Mouse (Mus musculus): ENCODE data around the gene Kcnmb2. TPM values are rescaled to one million over a fixed set of nuclear protein-coding genes. Genes with fewer than 3 reads are reported as not detected.
A peak's percentile ranks its signal among the peaks of the same experiment; 100 is the strongest.

The Kcnmb2 gene
- polyA plus RNA-seq (2015; fragmentation: Nextera tagmentation; extraction: Ambion mirVana) = 1.5 and 2.2 TPM in 2 replicates

GRCm38 (mm10) chr3:31902504-31903330 is at the start of gene Kcnmb2:
Kcnmb2 (plus strand) TSS chr3:31902507.
- no peaks in the 10 kb centered on the region for H3K36me3 ChIP-seq
- H3K4me1 ChIP-seq = peaks cover 13% of the 10 kb centered on the region
- H3K27me3 ChIP-seq = peaks cover 27% of the 10 kb centered on the region
- H3K9ac ChIP-seq = peak within 1 kb of the TSS; percentile 53
- H3K4me3 ChIP-seq = peak within 1 kb of the TSS; percentile 36
- H3K27ac ChIP-seq = no peak within 1 kb of the TSS
- H3K4me2 ChIP-seq = peak within 1 kb of the TSS; percentile 65
- H3K9me3 ChIP-seq = no peaks in the 10 kb centered on the region
- ATAC-seq (ENCODE audit: insufficient number of reproducible peaks, insufficient read depth, low FRiP score, low TSS enrichment, low read depth) = no peak; the same call in 1 of the 2 replicates
- WGBS = 2% methylated on average over 22 of the region's 22 CpGs

DNA sequence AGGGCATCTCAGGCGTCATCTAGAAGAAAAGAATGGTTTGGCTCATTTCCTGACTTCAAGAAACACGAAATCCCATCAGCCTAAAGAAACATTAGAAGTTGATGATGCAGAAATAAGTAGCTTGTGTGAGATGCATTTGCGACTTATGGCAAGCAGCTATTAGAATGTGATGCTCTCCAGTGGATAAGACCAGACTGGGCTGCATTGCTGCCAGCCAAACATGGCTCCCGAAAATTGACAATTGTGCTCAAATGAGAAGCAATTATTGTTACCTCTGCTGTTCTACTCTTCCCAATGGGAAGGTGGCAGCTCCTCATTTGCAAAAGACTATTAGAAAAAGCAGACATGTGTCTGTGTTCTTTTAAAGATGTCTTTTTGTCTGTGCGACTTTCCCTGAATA is 38.8 kb upstream of the Kcnmb2 start:
- H3K4me2 ChIP-seq = no peak overlapping the region

GRCm38 (mm10) chr3:31864070-31864469 is 38.2 kb upstream of the Kcnmb2 start:
- Histone ChIP-seq H3K4me3 (no peak overlapping the region), H3K4me2 (no peak overlapping the region), H3K27ac (no peak overlapping the region), H3K4me1 (no peaks in the 10 kb centered on the region), H3K9me3 (no peaks in the 10 kb centered on the region), H3K27me3 (no peaks in the 10 kb centered on the region), H3K9ac (no peak overlapping the region), H3K36me3 (no peaks in the 10 kb centered on the region)
- 79% methylated on average over 3 of the region's 3 CpGs for WGBS
- no peak for ATAC-seq (ENCODE audit: insufficient number of reproducible peaks, insufficient read depth, low FRiP score, low TSS enrichment, low read depth)

More for the DNA sequence above, 38.8 kb upstream of the Kcnmb2 start:
- Histone ChIP-seq H3K36me3 (no peaks in the 10 kb centered on the region), H3K4me3 (no peak overlapping the region), H3K4me1 (no peaks in the 10 kb centered on the region), H3K27ac (no peak overlapping the region), H3K9me3 (no peaks in the 10 kb centered on the region), H3K27me3 (no peaks in the 10 kb centered on the region), H3K9ac (no peak overlapping the region)
- ATAC-seq (ENCODE audit: insufficient number of reproducible peaks, insufficient read depth, low FRiP score, low TSS enrichment, low read depth) = no peak
- WGBS = 67% methylated on average over 5 of the region's 5 CpGs

DNA sequence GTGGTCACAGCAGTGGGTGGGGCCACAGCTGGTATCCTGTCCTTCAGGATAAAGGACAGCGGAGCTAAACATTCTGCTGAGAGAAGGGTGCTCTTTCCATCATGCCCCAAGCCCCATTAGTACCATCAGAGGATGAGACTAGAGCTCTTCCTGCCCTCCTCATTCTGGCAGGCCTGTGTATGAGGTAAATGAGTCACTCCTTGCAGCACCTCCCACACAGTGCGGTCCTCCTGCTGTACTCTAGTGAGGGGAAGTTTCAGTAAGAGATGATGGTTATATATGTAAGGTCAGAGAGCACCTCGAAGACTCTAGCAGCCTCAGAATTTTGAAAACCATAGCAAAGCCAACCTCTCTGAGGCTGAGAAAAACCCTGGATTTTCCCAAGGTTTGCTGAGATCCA is 30.8 kb upstream of the Kcnmb2 start:
- no peaks in the 10 kb centered on the region for H3K4me1 ChIP-seq
- no peaks in the 10 kb centered on the region for H3K36me3 ChIP-seq
- no peak overlapping the region for H3K4me3 ChIP-seq
- H3K9ac ChIP-seq = no peak overlapping the region
- H3K27me3 ChIP-seq = no peaks in the 10 kb centered on the region
- WGBS = 81% methylated on average over 3 of the region's 3 CpGs
- ATAC-seq (ENCODE audit: insufficient number of reproducible peaks, insufficient read depth, low FRiP score, low TSS enrichment, low read depth) = no peak
- H3K9me3 ChIP-seq = no peaks in the 10 kb centered on the region
- no peak overlapping the region for H3K27ac ChIP-seq
- H3K4me2 ChIP-seq = no peak overlapping the region

GRCm38 (mm10) chr3:31882621-31883131 is 19.6 kb upstream of the Kcnmb2 start:
- H3K27ac ChIP-seq = no peak overlapping the region
- H3K36me3 ChIP-seq = no peaks in the 10 kb centered on the region
- no peaks in the 10 kb centered on the region for H3K27me3 ChIP-seq
- H3K4me1 ChIP-seq = no peaks in the 10 kb centered on the region
- H3K9me3 ChIP-seq = peaks cover 2% of the 10 kb centered on the region; the same call in 1 of the 2 replicates
- WGBS = 78% methylated on average over 12 of the region's 12 CpGs
- H3K4me3 ChIP-seq = no peak overlapping the region
- ATAC-seq (ENCODE audit: insufficient number of reproducible peaks, insufficient read depth, low FRiP score, low TSS enrichment, low read depth) = no peak
- no peak overlapping the region for H3K9ac ChIP-seq
- no peak overlapping the region for H3K4me2 ChIP-seq

GRCm38 (mm10) chr3:31892653-31893052 is 9.7 kb upstream of the Kcnmb2 start:
- H3K9ac ChIP-seq = no peak overlapping the region
- 55% methylated on average over 2 of the region's 2 CpGs for WGBS
- H3K9me3 ChIP-seq = no peaks in the 10 kb centered on the region
- H3K4me3 ChIP-seq = no peak overlapping the region
- H3K27ac ChIP-seq = no peak overlapping the region
- no peak for ATAC-seq (ENCODE audit: insufficient number of reproducible peaks, insufficient read depth, low FRiP score, low TSS enrichment, low read depth)
- no peaks in the 10 kb centered on the region for H3K4me1 ChIP-seq
- H3K27me3 ChIP-seq = no peaks in the 10 kb centered on the region
- no peaks in the 10 kb centered on the region for H3K36me3 ChIP-seq
- H3K4me2 ChIP-seq = no peak overlapping the region

DNA sequence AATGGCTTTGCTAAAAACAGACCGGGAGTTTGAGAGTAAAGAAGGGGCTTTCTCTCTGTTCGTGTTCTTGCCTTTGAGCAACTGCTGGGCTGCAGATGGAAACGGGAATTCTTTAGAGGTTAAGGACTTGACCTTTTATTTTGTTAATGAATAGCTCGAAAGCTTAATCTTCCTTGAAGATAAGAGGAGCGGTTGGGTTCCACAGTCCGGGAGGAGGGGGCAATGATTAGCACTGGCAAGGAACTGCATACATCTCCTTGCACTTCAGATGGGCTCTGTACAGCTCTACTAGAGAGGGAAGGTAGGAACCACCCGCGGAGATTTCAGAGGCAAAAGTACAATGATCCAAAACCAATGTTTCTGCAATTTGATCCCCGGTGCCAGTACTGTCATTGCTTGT is 1.2 kb downstream of the Kcnmb2 start:
- 4% methylated on average over 9 of the region's 9 CpGs for WGBS
- no peaks in the 10 kb centered on the region for H3K36me3 ChIP-seq
- ATAC-seq (ENCODE audit: insufficient number of reproducible peaks, insufficient read depth, low FRiP score, low TSS enrichment, low read depth) = no peak
- H3K27me3 ChIP-seq = peaks cover 27% of the 10 kb centered on the region
- H3K4me1 ChIP-seq = peaks cover 13% of the 10 kb centered on the region
- H3K4me2 ChIP-seq = peak overlapping the region; percentile 65
- H3K9me3 ChIP-seq = no peaks in the 10 kb centered on the region
- peak overlapping the region; percentile 36; the same call in 1 of the 2 replicates for H3K4me3 ChIP-seq
- no peak overlapping the region for H3K27ac ChIP-seq
- no peak overlapping the region for H3K9ac ChIP-seq

- Histone ChIP-seq H3K4me1 (peaks cover 13% of the 10 kb centered on the region), H3K36me3 (no peaks in the 10 kb centered on the region), H3K9ac (no peak overlapping the region), H3K9me3 (no peaks in the 10 kb centered on the region), H3K27me3 (peaks cover 27% of the 10 kb centered on the region), H3K4me2 (no peak overlapping the region), H3K27ac (no peak overlapping the region), H3K4me3 (no peak overlapping the region)
- whole genome bisulfite sequencing = 66% methylated on average over 5 of the region's 5 CpGs
- no peak for ATAC-seq (ENCODE audit: insufficient number of reproducible peaks, insufficient read depth, low FRiP score, low TSS enrichment, low read depth)
Measured at GRCm38 (mm10) chr3:31904156-31904555, 1.8 kb downstream of the Kcnmb2 start.

GRCm38 (mm10) chr3:31911168-31911567 is 8.9 kb downstream of the Kcnmb2 start:
- Histone ChIP-seq H3K4me1 (no peaks in the 10 kb centered on the region), H3K9ac (no peak overlapping the region), H3K27me3 (no peaks in the 10 kb centered on the region), H3K36me3 (no peaks in the 10 kb centered on the region), H3K4me3 (no peak overlapping the region), H3K9me3 (no peaks in the 10 kb centered on the region), H3K4me2 (no peak overlapping the region), H3K27ac (no peak overlapping the region)
- no peak for ATAC-seq (ENCODE audit: insufficient number of reproducible peaks, insufficient read depth, low FRiP score, low TSS enrichment, low read depth)
- 65% methylated on average over 5 of the region's 5 CpGs for WGBS

GRCm38 (mm10) chr3:31911690-31912089 is 9.4 kb downstream of the Kcnmb2 start:
- Histone ChIP-seq H3K4me2 (no peak overlapping the region), H3K27me3 (no peaks in the 10 kb centered on the region), H3K36me3 (no peaks in the 10 kb centered on the region), H3K4me3 (no peak overlapping the region), H3K9ac (no peak overlapping the region), H3K27ac (no peak overlapping the region), H3K9me3 (no peaks in the 10 kb centered on the region), H3K4me1 (no peaks in the 10 kb centered on the region)
- 64% methylated on average over 3 of the region's 3 CpGs for WGBS
- no peak for ATAC-seq (ENCODE audit: insufficient number of reproducible peaks, insufficient read depth, low FRiP score, low TSS enrichment, low read depth)

GRCm38 (mm10) chr3:31928544-31928943 is 26.2 kb downstream of the Kcnmb2 start:
- no peak overlapping the region for H3K9ac ChIP-seq
- no peaks in the 10 kb centered on the region for H3K4me1 ChIP-seq
- no peak for ATAC-seq (ENCODE audit: insufficient number of reproducible peaks, insufficient read depth, low FRiP score, low TSS enrichment, low read depth)
- 85% methylated on average over 1 of the region's 1 CpGs for WGBS
- H3K36me3 ChIP-seq = no peaks in the 10 kb centered on the region
- H3K27me3 ChIP-seq = no peaks in the 10 kb centered on the region
- H3K27ac ChIP-seq = no peak overlapping the region
- H3K4me2 ChIP-seq = no peak overlapping the region
- no peak overlapping the region for H3K4me3 ChIP-seq
- no peaks in the 10 kb centered on the region for H3K9me3 ChIP-seq

DNA sequence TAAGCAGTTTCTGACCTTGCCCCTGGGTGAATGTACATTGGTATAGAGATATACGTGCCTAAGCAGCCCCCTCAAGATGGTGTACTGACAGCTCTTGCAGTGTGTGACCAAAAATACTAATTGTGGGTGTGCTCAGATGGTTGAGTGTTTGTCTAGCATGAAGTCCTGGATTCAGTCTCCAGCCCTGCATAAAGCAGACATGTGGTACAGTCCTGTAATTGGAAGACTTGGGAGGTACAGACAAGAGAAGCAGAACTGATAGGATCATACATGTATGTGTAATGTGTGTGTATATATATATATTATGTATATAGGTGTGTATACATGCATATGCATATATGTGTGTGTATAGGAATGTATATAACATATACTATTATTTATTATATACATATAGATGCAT is 32.4 kb downstream of the Kcnmb2 start:
- no peak overlapping the region for H3K27ac ChIP-seq
- H3K36me3 ChIP-seq = no peaks in the 10 kb centered on the region
- no peak overlapping the region for H3K4me2 ChIP-seq
- H3K9ac ChIP-seq = no peak overlapping the region
- H3K4me3 ChIP-seq = no peak overlapping the region
- no peak for ATAC-seq (ENCODE audit: insufficient number of reproducible peaks, insufficient read depth, low FRiP score, low TSS enrichment, low read depth)
- H3K4me1 ChIP-seq = no peaks in the 10 kb centered on the region
- no peaks in the 10 kb centered on the region for H3K27me3 ChIP-seq
- 82% methylated on average over 1 of the region's 1 CpGs for WGBS
- H3K9me3 ChIP-seq = no peaks in the 10 kb centered on the region

Data from embryonic facial prominence, embryonic 13.5 days (tissue).